Mouse (Mus musculus): Measurements from ENCODE around the gene Kcnj4.

The Kcnj4 gene

DNA sequence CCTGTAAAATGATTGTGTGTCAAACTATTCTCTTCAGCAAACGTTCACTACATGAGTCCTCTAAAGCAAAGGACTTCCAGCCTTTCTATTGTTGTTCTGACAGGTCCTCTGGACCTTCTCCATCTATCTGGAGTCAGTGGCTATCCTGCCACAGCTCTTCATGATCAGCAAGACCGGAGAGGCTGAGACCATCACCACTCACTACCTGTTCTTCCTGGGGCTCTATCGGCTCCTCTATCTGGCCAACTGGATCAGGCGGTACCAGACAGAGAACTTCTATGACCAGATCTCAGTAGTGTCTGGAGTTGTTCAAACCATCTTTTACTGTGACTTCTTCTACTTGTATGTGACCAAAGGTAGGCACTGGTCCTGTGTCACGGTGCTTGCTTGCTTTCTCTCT lies 20.5 kb upstream of the Kcnj4 start:
- DNase-seq (ENCODE audit: low read depth, low spot score): no peak
- H3K36me3 ChIP-seq (ENCODE audit: control insufficient read depth, insufficient read depth, low read length, poor library complexity, severe bottlenecking): peaks cover 11% of the 10 kb centered on the region
- no peaks in the 10 kb centered on the region; the same call in 1 of the 2 replicates for H3K27me3 ChIP-seq (ENCODE audit: control insufficient read depth, insufficient read depth, low read length, poor library complexity, severe bottlenecking)

DNA sequence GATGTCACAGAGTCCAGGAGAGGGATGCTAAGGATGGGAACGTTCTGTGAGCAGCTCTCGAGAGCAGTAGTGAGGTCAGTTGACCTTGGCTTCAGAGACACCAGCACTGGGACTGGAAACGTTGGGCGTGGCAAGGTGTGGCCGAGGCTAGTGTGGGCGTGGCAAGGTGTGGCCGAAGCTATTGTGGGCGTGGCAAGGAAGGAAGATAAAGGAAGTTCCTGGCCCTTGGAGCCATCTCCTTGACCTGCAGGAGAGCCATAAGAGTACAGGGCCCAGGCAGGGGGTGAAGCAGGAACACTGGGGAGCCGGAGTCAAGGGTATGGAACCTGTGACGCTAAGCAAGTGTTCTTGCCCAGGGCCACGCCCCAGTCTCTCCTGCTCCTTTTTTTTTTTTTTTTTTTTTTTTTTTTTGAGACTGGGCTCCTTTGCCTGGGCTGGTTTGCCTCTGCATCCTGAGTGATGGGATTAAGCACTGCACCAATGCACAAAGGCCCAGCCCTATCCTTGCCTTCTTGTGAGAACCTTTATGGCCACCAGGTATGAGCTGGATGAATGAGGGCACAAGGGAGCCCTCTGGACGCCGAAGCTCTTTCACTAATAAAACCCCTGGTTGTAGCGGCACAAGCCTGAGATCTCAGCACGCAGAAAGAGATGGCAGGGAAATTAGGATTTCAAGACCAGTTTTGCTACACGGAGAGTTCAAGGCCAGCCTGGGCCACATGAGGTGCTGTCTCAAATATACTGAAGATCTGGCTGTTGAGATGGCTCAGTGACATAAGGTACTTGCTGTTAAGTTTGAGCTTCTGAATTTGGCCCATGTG lies 14.6 kb upstream of the Kcnj4 start:
- DNase-seq (ENCODE audit: low read depth, low spot score): no peak
- Histone ChIP-seq H3K27me3 (ENCODE audit: control insufficient read depth, insufficient read depth, low read length, poor library complexity, severe bottlenecking) (no peaks in the 10 kb centered on the region), H3K36me3 (ENCODE audit: control insufficient read depth, insufficient read depth, low read length, poor library complexity, severe bottlenecking) (no peaks in the 10 kb centered on the region)

DNA sequence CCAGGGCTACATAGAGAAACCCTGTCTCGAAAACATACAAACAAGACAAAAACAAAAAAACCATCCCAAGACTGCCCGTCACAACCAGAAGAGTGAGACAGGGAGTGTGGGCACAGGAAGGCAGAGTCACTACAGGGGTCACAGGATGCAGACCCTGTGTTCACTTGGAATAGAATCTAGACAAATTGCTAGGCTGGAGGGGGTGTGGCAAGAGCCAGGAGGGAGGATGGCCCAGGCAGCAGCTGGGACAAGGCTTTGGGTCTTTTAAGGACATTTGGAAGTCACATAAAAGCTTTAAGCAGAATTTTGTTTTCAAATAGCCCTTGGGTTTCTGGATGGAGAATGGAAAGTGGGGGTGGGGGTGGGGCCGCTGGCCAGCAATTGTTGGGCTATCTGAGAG lies 13.5 kb upstream of the Kcnj4 start:
- no peak for DNase-seq (ENCODE audit: low read depth, low spot score)
- Histone ChIP-seq H3K36me3 (ENCODE audit: control insufficient read depth, insufficient read depth, low read length, poor library complexity, severe bottlenecking) (no peaks in the 10 kb centered on the region), H3K27me3 (ENCODE audit: control insufficient read depth, insufficient read depth, low read length, poor library complexity, severe bottlenecking) (no peaks in the 10 kb centered on the region)

DNA sequence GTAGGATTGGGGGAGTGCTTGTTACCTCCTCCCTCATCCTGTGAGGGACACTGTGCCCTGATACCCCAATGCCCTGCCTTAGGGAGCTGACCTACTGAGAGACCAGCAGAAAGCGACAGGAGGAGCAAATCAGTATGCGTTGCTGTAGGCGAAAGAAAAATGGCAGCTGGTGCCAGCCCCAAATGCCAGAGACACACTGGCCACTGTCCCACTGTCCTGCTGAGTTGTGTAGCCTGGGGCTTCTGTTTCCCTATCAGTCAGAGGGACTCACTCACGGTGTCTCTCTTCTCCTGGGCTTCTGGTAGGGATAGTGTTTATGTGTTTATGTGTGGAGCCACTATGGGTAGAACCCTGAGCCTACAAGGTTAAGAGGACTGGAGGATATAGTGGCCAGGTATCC lies 12.7 kb upstream of the Kcnj4 start:
- Histone ChIP-seq H3K27me3 (ENCODE audit: control insufficient read depth, insufficient read depth, low read length, poor library complexity, severe bottlenecking) (no peaks in the 10 kb centered on the region), H3K36me3 (ENCODE audit: control insufficient read depth, insufficient read depth, low read length, poor library complexity, severe bottlenecking) (no peaks in the 10 kb centered on the region)
- DNase-seq (ENCODE audit: low read depth, low spot score): no peak

DNA sequence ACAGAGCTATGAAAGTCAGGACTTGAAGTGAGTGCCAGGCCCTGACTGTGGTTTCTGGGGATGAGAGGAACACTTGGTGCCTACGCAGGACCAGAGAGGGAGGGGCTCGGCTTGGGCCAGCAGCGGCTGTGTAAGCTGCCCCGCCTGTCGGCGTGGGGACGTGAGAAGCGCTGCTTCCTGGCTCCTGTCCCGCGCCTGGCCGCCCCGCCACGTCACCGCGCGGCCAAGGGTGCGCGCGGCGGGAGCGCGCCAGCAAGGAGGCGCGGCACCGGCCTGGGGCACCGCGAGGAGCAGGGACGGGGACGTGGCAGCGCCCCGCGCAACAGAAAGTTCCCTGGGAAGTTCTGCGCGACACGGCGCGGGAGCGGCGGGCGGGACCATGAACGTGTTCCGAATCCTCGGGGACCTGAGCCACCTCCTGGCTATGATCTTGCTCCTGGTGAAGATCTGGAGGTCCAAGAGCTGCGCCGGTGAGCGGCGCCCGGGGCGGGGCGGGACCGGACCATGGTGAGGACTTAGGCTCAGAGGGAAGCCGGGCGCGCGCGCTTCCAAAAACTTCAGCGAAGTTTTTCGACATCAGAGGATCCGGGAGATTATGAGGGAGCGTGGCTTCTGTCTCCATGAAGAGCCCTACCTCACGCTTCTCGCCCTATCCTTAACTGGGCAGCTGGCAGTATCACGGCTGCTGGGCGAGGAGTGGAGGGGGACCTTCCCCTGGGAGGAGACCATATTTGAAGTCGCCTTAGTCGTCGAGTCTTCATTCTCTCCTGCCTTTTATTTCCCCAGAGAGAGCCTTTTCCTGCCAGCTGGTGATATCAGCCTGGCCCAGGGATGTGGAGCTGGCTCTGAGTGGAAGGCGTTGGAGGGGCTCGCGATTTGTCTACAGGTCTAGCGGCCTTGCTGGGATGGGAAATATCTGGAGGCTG lies 11.4 kb upstream of the Kcnj4 start, which contains the start of gene Kdelr3:
Gene Kdelr3 (plus strand): TSS at position 241 of the 926 bp plus-strand sequence.
- Histone ChIP-seq H3K27me3 (ENCODE audit: control insufficient read depth, insufficient read depth, low read length, poor library complexity, severe bottlenecking) (no peaks in the 10 kb centered on the region), H3K36me3 (ENCODE audit: control insufficient read depth, insufficient read depth, low read length, poor library complexity, severe bottlenecking) (no peaks in the 10 kb centered on the region)
- DNase-seq (ENCODE audit: low read depth, low spot score): no peak

DNA sequence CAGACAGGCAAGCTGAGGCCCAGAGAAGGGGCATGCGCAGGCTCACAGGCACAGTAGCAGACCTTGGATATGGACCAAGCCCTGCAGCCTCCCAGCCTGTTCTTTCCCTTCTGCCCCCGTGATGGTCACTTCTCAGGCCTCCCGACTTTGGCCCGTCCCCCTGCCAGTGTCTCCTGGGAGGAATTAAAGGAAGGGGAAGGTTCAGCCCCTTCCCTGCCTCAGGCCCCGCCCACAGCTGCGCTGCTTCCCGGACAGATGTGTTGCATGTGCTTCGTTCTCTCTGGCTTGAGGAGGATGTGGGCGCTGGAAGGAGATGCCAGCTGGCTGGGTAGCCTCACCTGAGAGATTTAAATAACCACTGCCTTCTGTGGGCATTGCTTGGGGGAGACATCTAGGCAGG lies 8.9 kb upstream of the Kcnj4 start:
- DNase-seq (ENCODE audit: low read depth, low spot score): no peak
- H3K27me3 ChIP-seq (ENCODE audit: control insufficient read depth, insufficient read depth, low read length, poor library complexity, severe bottlenecking): no peaks in the 10 kb centered on the region
- no peaks in the 10 kb centered on the region for H3K36me3 ChIP-seq (ENCODE audit: control insufficient read depth, insufficient read depth, low read length, poor library complexity, severe bottlenecking)

DNA sequence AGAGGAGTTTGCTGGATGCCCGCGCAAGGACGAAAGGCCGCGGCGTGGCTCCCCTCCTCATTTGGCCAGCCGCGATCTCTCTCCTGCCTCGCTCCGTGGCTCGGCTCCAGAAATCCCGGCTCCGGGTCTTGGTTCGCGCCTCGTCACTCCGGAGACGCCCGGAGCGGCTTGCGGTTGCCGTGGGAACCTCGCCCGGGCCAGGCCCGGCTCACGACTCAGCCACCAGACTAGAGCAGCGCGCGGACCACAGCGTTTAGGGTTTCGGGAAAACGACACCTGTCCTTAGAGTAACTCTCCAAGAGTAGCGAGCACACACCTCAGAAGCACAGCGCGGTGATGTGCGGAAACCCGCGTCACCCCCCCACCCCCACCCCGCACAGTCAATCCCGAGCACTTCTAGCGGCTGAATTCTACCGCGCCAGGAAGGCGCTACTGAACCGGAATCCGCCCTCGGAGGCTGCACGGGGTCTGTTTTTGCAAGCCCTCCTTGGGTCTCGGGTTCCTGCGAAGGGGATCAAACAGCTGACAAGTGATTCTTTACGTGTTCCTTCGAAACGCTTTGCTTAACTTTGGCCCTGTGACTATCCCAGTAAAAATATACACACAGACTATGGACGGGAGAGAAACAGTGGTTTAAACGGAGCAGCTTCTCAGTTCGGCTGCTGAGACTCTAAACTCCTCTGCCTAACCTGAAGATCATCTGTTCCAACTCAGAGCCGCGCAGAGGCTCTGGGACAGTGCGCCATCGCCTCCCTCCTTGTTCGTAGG lies 6.7 kb upstream of the Kcnj4 start:
- no peaks in the 10 kb centered on the region for H3K36me3 ChIP-seq (ENCODE audit: control insufficient read depth, insufficient read depth, low read length, poor library complexity, severe bottlenecking)
- DNase-seq (ENCODE audit: low read depth, low spot score): no peak
- H3K27me3 ChIP-seq (ENCODE audit: control insufficient read depth, insufficient read depth, low read length, poor library complexity, severe bottlenecking): no peaks in the 10 kb centered on the region

DNA sequence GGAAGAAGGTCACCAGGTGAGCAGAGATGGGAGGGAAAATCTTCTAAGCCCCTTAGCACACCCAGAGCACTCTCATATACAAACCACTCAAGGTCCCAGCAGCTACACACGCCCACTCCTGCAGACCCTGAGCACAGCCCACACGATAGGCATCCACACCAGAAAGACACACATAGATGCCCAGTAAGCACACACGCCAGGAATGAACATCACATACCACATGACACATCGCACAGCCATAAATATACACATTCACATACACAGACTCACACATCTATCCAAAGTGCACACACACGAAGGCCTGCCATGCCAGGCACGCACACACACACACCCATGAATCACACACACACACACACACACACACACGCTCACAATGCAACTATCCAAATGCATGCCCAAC lies 5.4 kb upstream of the Kcnj4 start:
- DNase-seq (ENCODE audit: low read depth, low spot score): no peak

DNA sequence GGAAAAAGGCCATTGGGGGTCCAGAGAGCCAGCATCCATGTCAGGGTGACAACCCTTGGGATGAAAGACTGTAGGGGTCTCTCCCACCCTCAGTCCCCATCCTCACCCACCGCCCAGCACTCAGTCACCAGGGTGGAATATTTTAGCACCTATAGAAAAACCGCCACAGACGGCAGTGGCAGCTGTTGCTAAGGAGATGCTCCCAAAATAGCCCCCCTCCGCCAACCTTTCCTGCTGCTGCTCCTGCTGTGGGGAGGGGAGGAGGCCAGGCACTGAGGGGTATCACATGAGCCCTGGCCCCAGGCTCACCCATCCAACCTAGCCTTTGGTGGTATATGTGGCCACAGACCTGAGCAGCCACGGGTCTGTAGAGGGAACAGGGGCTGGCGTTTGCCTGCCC lies 5.0 kb upstream of the Kcnj4 start:
- no peak for DNase-seq (ENCODE audit: low read depth, low spot score)
- Histone ChIP-seq H3K27me3 (ENCODE audit: control insufficient read depth, insufficient read depth, low read length, poor library complexity, severe bottlenecking) (no peaks in the 10 kb centered on the region), H3K36me3 (ENCODE audit: control insufficient read depth, insufficient read depth, low read length, poor library complexity, severe bottlenecking) (no peaks in the 10 kb centered on the region)

More for the DNA sequence above, 5.4 kb upstream of the Kcnj4 start:
- no peaks in the 10 kb centered on the region for H3K36me3 ChIP-seq (ENCODE audit: control insufficient read depth, insufficient read depth, low read length, poor library complexity, severe bottlenecking)
- no peaks in the 10 kb centered on the region for H3K27me3 ChIP-seq (ENCODE audit: control insufficient read depth, insufficient read depth, low read length, poor library complexity, severe bottlenecking)

DNA sequence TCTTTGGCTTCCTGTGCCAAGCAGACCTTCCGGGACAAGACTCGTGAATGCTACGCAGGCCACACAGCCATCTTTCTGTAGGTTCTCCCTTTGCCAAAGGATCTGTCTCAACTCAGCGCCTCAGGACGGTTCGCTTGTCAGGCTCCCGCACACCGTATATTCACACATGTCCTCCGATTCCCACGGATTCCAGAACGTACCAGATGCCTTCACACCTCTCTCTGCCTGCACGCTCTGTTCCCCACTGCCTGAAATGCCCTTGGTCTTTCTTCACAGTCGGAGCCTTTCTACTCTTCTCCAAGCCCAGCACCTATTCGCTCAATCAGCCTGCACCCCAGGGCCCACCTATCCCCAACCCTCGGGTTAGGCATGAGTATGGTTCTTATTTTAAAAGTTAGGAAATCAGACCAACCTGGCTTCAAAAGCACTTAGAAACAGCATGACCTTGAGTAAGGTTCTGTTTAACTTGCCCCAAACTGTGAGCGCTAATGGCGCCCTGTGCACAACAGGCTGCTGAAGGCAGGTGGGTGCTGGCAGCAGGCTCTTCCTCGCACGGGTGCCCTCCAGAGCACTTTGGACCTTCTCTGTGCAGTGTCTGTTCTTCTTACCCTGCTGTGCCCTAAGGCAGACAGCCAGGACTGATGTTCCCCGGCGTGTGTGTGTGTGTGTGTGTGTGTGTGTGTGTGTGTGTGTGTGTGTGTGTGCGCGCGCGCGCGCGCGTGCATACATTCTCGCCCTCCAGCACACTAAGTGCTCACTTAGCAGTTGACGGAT lies 2.2 kb upstream of the Kcnj4 start:
- DNase-seq (ENCODE audit: low read depth, low spot score): no peak
- H3K27me3 ChIP-seq (ENCODE audit: control insufficient read depth, insufficient read depth, low read length, poor library complexity, severe bottlenecking): no peaks in the 10 kb centered on the region

DNA sequence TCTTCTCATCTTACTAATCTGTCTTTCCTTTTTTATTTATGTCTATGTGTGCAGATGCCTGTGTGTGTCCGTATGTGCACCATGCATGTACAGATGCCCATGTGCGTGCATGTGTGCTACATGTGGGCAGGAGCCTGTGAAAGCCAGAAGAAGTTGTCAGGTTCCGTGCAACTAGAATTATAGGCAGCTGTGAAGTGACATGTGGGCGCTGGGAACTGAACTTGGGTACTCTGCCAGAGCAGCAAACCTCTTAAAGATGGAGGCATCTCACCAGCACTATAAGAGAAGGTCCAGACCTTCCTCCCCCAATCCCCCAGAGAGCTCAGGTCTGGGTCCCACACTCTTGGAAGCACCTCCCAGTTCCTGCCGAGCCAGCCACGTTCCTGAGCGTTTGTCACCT lies 1.4 kb upstream of the Kcnj4 start:
- Histone ChIP-seq H3K27me3 (ENCODE audit: control insufficient read depth, insufficient read depth, low read length, poor library complexity, severe bottlenecking) (no peaks in the 10 kb centered on the region), H3K36me3 (ENCODE audit: control insufficient read depth, insufficient read depth, low read length, poor library complexity, severe bottlenecking) (no peaks in the 10 kb centered on the region)
- no peak for DNase-seq (ENCODE audit: low read depth, low spot score)

More for the DNA sequence above, 2.2 kb upstream of the Kcnj4 start:
- no peaks in the 10 kb centered on the region for H3K36me3 ChIP-seq (ENCODE audit: control insufficient read depth, insufficient read depth, low read length, poor library complexity, severe bottlenecking)

DNA sequence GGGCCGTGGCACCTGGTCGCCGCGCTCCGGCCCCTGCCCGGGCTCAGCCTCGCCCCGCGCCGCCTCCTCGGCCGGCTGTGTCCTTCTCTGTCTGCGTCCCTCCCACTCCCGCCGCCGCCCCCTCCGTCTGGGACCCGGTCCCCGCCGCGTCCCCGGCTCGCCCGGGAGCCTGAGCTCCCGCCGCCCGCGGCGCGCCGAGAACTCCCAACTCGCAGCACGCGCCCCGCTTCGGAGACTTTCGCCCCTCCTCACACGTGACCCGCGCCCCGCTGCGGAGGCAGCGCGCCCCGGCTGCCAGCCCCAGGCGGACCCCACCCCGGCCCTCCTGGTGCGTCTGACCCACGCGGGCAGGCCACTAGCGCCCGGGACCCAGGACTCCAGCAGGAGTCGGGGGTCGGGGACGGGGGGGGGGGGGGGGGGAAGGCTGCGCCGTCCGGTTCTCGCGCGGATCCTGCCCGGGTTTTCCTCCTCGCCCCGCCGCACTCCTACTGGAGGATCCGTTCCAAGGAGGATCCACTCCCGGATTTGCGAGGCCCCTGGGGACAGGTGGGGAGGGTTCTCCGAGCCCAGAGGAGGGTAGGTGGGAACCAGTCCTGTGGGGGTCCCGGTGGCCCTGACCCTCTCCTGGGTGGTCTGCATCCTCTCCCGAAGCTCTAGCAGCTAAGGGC lies 709 bp upstream of the Kcnj4 start:
- Histone ChIP-seq H3K36me3 (ENCODE audit: control insufficient read depth, insufficient read depth, low read length, poor library complexity, severe bottlenecking) (no peaks in the 10 kb centered on the region), H3K27me3 (ENCODE audit: control insufficient read depth, insufficient read depth, low read length, poor library complexity, severe bottlenecking) (no peaks in the 10 kb centered on the region)
- no peak for DNase-seq (ENCODE audit: low read depth, low spot score)

DNA sequence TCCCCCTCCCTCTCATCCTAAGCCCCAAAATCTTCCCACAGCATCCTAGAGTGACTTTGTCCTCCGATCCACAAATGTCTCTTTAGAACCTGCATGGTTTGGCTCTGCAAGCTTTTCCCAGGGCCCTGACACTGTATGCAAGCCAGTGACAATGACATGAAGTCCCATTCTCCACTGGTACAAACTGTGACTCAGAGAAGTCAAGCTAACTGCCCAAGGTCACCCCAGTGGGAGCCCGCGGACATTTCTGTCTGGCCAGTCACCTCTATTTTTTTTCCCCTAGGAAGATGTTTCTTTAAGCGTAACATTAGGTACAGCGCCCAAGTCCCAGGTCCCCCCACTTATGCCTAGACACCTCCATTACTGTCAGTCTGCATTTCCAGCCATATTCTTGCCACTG lies 1.6 kb downstream of the Kcnj4 start:
- no peaks in the 10 kb centered on the region for H3K36me3 ChIP-seq (ENCODE audit: control insufficient read depth, insufficient read depth, low read length, poor library complexity, severe bottlenecking)
- no peak for DNase-seq (ENCODE audit: low read depth, low spot score)
- no peaks in the 10 kb centered on the region for H3K27me3 ChIP-seq (ENCODE audit: control insufficient read depth, insufficient read depth, low read length, poor library complexity, severe bottlenecking)
